Mouse (Mus musculus): ENCODE results near the gene Lmod2. TPM values are rescaled to one million over a fixed set of nuclear protein-coding genes. Genes with fewer than 3 reads are reported as not detected.

Gene Lmod2
- polyA plus RNA-seq, 1 experiment from 2014 or later: 0.23 TPM

DNA sequence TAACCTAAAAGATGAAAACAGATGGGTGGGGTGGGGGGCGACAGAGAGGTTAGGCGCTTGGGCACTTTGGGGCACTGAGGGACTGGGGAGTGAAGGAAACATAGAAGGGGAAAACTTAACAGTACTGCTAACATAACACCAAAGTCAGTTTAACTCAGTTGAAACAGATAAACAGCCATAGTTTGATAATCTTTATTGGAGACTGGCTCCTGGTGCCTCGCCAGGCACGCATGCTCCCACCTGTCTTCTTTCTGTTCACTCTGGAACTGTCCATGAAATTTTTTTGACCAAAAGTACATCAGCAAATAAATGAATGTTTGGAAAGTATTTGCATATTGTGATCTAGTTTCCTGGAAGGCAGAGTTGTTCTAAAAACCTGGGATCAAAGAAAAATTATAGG lies 43.7 kb downstream of the Lmod2 start:
- no peak overlapping the region for H3K27ac ChIP-seq (ENCODE audit: low read depth, low read length)
- no peaks in the 10 kb centered on the region for H3K27me3 ChIP-seq (ENCODE audit: control insufficient read depth, insufficient read depth, low read length)
- no peaks in the 10 kb centered on the region for H3K9me3 ChIP-seq (ENCODE audit: control insufficient read depth, low read length)
- no peak for ATAC-seq (ENCODE audit: insufficient read depth, low FRiP score, low TSS enrichment)
- no peaks in the 10 kb centered on the region for H3K4me1 ChIP-seq (ENCODE audit: control insufficient read depth, insufficient read depth, low read length)
- WGBS: 96% methylated on average over 4 of the region's 4 CpGs
- H3K36me3 ChIP-seq (ENCODE audit: control insufficient read depth, insufficient read depth, low read length): no peaks in the 10 kb centered on the region
- H3K4me3 ChIP-seq (ENCODE audit: low read depth, low read length): no peak overlapping the region
- no peak overlapping the region for H3K9ac ChIP-seq (ENCODE audit: low read length)
- DNase-seq (ENCODE audit: low spot score): no peak
- no peak overlapping the region for H3K4me2 ChIP-seq (ENCODE audit: low read depth)

DNA sequence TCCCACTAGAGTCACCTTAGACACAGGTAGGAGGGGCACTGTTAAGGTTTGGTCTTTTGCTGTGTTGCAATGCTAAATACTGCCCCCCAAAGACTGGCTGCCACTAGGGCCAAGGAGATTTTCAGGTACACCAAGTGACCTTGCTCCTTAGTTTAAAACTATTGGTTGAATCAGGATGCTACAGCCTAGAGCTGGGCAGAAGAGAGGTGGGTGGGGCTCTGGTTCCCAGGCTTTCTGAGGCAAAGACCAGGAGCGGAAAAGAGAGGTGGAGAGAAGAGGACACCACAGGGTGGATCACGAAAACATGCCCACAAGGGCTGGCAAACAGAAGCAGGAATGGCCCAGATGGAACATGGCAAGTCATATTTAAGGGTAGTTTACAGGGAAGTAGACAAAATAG lies 44.6 kb downstream of the Lmod2 start:
- Histone ChIP-seq H3K4me1 (ENCODE audit: control insufficient read depth, insufficient read depth, low read length) (no peaks in the 10 kb centered on the region), H3K27me3 (ENCODE audit: control insufficient read depth, insufficient read depth, low read length) (no peaks in the 10 kb centered on the region), H3K4me2 (ENCODE audit: low read depth) (no peak overlapping the region), H3K9me3 (ENCODE audit: control insufficient read depth, low read length) (no peaks in the 10 kb centered on the region), H3K27ac (ENCODE audit: low read depth, low read length) (no peak overlapping the region), H3K36me3 (ENCODE audit: control insufficient read depth, insufficient read depth, low read length) (no peaks in the 10 kb centered on the region), H3K9ac (ENCODE audit: low read length) (no peak overlapping the region), H3K4me3 (ENCODE audit: low read depth, low read length) (no peak overlapping the region)
- 86% methylated on average over 2 of the region's 2 CpGs for WGBS
- ATAC-seq (ENCODE audit: insufficient read depth, low FRiP score, low TSS enrichment): no peak
- DNase-seq (ENCODE audit: low spot score): no peak

DNA sequence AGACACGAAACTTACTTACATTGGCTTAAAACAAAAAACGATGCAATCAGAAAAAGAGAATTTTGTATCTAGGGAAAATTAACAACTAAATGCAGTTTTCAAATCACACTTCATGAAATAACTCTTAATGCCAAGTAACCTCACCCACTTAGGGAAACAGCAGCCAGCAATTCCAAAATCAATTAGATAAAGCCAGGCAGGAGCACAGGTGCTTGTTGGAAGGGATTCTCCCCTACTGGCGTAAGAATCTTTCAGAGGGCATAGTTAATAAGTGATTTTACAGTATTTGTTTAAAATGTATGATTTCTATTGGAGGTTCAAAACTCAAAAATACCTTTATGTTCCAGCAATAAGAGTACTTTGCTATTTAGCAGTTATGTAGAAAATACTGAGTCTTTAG lies 45.4 kb downstream of the Lmod2 start:
- Histone ChIP-seq H3K36me3 (ENCODE audit: control insufficient read depth, insufficient read depth, low read length) (no peaks in the 10 kb centered on the region), H3K4me2 (ENCODE audit: low read depth) (no peak overlapping the region), H3K4me1 (ENCODE audit: control insufficient read depth, insufficient read depth, low read length) (no peaks in the 10 kb centered on the region), H3K9ac (ENCODE audit: low read length) (no peak overlapping the region), H3K4me3 (ENCODE audit: low read depth, low read length) (no peak overlapping the region), H3K27me3 (ENCODE audit: control insufficient read depth, insufficient read depth, low read length) (no peaks in the 10 kb centered on the region), H3K27ac (ENCODE audit: low read depth, low read length) (no peak overlapping the region), H3K9me3 (ENCODE audit: control insufficient read depth, low read length) (no peaks in the 10 kb centered on the region)
- WGBS: 95% methylated on average over 3 of the region's 3 CpGs
- no peak for ATAC-seq (ENCODE audit: insufficient read depth, low FRiP score, low TSS enrichment)
- DNase-seq (ENCODE audit: low spot score): no peak

DNA sequence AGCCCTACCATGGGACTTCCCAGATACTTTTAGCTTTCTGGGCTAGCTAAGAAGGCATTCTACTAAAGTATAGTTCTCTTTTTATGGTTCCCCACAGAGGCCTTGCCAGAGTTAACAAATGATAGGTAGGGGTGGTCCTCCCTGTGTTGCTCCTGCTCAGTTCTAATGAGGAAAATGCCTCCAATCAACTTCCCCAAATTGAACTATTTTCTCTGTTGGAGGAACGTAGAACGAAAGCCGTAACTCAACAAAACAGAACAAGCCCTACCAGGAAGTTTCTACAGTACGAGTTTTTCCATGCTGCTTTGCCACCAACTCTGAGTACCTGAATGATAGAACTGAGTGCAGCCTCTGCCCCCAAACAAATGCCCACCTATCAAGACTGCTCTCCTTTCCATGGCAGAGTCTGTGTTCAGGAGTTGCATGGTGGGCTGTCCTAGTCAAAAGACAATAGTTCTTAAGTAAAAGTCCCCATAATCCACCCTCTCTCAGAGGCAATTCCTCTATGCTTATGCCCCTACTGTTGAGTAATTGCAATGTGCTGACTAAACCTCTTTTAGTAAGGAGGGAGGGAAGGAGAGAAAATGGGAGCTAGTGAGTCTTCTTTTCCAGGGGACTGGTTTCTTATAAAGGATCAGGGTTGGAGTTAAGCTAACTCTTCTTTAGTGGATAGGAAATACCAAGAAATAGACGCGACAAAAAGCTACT lies 47.9 kb downstream of the Lmod2 start:
- H3K9ac ChIP-seq (ENCODE audit: low read length): no peak overlapping the region
- no peak for ATAC-seq (ENCODE audit: insufficient read depth, low FRiP score, low TSS enrichment)
- H3K36me3 ChIP-seq (ENCODE audit: control insufficient read depth, insufficient read depth, low read length): no peaks in the 10 kb centered on the region
- no peak overlapping the region for H3K27ac ChIP-seq (ENCODE audit: low read depth, low read length)
- 92% methylated on average over 6 of the region's 6 CpGs for WGBS
- no peaks in the 10 kb centered on the region for H3K27me3 ChIP-seq (ENCODE audit: control insufficient read depth, insufficient read depth, low read length)
- H3K4me1 ChIP-seq (ENCODE audit: control insufficient read depth, insufficient read depth, low read length): no peaks in the 10 kb centered on the region
- H3K4me3 ChIP-seq (ENCODE audit: low read depth, low read length): no peak overlapping the region
- H3K9me3 ChIP-seq (ENCODE audit: control insufficient read depth, low read length): no peaks in the 10 kb centered on the region
- DNase-seq (ENCODE audit: low spot score): no peak
- H3K4me2 ChIP-seq (ENCODE audit: low read depth): no peak overlapping the region

DNA sequence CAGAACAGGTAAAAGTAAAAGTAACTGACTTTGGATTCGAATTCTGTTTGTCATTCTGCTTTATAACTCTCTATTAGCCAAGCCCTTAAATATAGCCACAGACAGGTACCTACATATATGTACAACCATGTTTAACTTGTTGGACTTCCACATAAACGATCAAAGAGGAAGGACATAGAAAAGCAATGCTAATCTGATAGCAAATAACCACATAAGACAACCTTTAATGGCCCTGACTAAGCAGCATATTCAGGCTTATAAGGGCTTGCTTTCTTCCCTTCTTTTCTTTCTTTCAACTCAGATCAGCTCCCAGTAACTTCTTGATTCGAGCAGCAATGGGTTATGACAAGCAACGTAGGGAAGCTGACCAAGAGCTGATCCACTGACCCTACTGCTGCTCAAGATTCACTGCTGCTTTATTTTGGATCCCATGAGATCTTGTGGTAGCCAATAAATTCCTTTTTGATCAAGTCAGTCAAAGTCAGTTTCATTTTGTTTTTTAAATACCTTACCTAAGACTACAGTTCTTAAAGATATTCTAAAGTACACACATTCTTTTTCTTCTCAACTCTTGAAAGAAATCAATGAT lies 49.6 kb downstream of the Lmod2 start:
- H3K27ac ChIP-seq (ENCODE audit: low read depth, low read length): no peak overlapping the region
- H3K4me2 ChIP-seq (ENCODE audit: low read depth): no peak overlapping the region
- ATAC-seq (ENCODE audit: insufficient read depth, low FRiP score, low TSS enrichment) (no peak), DNase-seq (ENCODE audit: low spot score) (no peak)
- no peaks in the 10 kb centered on the region for H3K27me3 ChIP-seq (ENCODE audit: control insufficient read depth, insufficient read depth, low read length)
- H3K4me1 ChIP-seq (ENCODE audit: control insufficient read depth, insufficient read depth, low read length): no peaks in the 10 kb centered on the region
- H3K9ac ChIP-seq (ENCODE audit: low read length): no peak overlapping the region
- WGBS: 88% methylated on average over 4 of the region's 4 CpGs
- no peaks in the 10 kb centered on the region for H3K9me3 ChIP-seq (ENCODE audit: control insufficient read depth, low read length)
- H3K4me3 ChIP-seq (ENCODE audit: low read depth, low read length): no peak overlapping the region
- no peaks in the 10 kb centered on the region for H3K36me3 ChIP-seq (ENCODE audit: control insufficient read depth, insufficient read depth, low read length)

DNA sequence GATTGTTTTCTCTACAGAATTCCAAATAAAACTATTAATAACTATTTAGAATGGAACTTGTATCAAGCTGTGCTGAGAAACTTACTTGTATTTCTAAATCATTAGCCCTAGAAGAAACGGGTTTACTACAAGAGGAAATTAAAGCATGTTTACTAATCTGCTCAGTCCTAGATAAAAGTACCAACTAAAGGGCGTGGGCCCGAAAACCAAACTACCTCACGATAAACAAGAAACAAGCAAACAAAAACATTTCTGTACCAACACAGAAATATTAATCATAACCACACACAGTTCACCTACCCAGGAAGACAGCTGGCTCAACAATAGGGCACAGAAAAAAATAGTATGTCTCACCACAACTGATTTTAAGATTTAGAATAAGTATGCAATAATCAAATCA lies 50.8 kb downstream of the Lmod2 start:
- Histone ChIP-seq H3K9ac (ENCODE audit: low read length) (no peak overlapping the region), H3K4me1 (ENCODE audit: control insufficient read depth, insufficient read depth, low read length) (no peaks in the 10 kb centered on the region), H3K4me3 (ENCODE audit: low read depth, low read length) (no peak overlapping the region), H3K4me2 (ENCODE audit: low read depth) (no peak overlapping the region), H3K9me3 (ENCODE audit: control insufficient read depth, low read length) (no peaks in the 10 kb centered on the region), H3K27ac (ENCODE audit: low read depth, low read length) (no peak overlapping the region), H3K36me3 (ENCODE audit: control insufficient read depth, insufficient read depth, low read length) (no peaks in the 10 kb centered on the region), H3K27me3 (ENCODE audit: control insufficient read depth, insufficient read depth, low read length) (no peaks in the 10 kb centered on the region)
- no peak for DNase-seq (ENCODE audit: low spot score)
- ATAC-seq (ENCODE audit: insufficient read depth, low FRiP score, low TSS enrichment): no peak
- 94% methylated on average over 4 of the region's 4 CpGs for WGBS

DNA sequence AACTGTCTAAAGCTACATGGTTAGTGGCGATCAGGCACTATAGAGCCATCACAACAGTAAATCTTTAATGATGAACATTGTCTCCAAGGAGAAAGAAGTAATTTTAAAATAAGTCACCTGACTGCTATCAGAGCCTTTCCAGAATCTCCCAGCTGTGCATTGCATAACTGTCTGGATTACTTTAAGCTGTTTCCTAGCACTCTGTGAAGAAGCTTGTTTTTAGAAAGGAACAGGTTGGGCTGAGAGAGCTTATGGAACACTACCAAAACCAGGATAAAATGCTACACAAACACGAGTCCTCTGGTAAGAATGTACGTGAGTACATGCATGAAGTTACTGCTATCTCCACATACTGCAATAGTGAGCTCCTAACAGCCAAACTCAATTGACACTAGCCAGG lies 53.2 kb downstream of the Lmod2 start:
- DNase-seq (ENCODE audit: low spot score): no peak
- Histone ChIP-seq H3K4me1 (ENCODE audit: control insufficient read depth, insufficient read depth, low read length) (no peaks in the 10 kb centered on the region), H3K4me2 (ENCODE audit: low read depth) (no peak overlapping the region), H3K27me3 (ENCODE audit: control insufficient read depth, insufficient read depth, low read length) (no peaks in the 10 kb centered on the region), H3K36me3 (ENCODE audit: control insufficient read depth, insufficient read depth, low read length) (no peaks in the 10 kb centered on the region), H3K9me3 (ENCODE audit: control insufficient read depth, low read length) (no peaks in the 10 kb centered on the region), H3K9ac (ENCODE audit: low read length) (no peak overlapping the region), H3K27ac (ENCODE audit: low read depth, low read length) (no peak overlapping the region), H3K4me3 (ENCODE audit: low read depth, low read length) (no peak overlapping the region)
- 88% methylated on average over 3 of the region's 3 CpGs for WGBS
- ATAC-seq (ENCODE audit: insufficient read depth, low FRiP score, low TSS enrichment): no peak

DNA sequence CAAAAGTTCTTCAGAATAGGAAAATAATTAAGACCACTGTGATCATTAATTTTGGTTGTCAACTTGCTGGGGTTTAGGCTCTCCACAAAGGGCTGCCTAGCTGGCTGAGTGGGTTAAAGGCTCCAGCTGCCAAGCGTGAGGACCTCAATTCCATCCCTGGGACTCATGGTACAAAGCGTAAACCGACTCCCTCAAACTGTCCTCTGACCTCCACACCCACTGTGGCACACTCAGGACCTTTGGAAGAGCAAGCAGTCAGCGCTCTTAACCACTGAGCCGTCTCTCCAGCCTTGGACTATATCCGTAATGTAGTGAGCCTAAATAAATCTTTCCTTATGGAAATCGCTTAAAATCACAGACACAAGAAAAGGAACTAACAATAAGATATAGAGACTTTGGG lies 54.0 kb downstream of the Lmod2 start:
- WGBS: 79% methylated on average over 7 of the region's 7 CpGs
- DNase-seq (ENCODE audit: low spot score): no peak
- Histone ChIP-seq H3K4me2 (ENCODE audit: low read depth) (no peak overlapping the region), H3K27me3 (ENCODE audit: control insufficient read depth, insufficient read depth, low read length) (no peaks in the 10 kb centered on the region), H3K36me3 (ENCODE audit: control insufficient read depth, insufficient read depth, low read length) (no peaks in the 10 kb centered on the region), H3K9ac (ENCODE audit: low read length) (no peak overlapping the region), H3K27ac (ENCODE audit: low read depth, low read length) (no peak overlapping the region), H3K4me3 (ENCODE audit: low read depth, low read length) (no peak overlapping the region), H3K9me3 (ENCODE audit: control insufficient read depth, low read length) (no peaks in the 10 kb centered on the region), H3K4me1 (ENCODE audit: control insufficient read depth, insufficient read depth, low read length) (no peaks in the 10 kb centered on the region)
- no peak for ATAC-seq (ENCODE audit: insufficient read depth, low FRiP score, low TSS enrichment)

Data from neural tube, embryonic 11.5 days (tissue).